Mouse (Mus musculus): Measurements from ENCODE around the gene Zwilch. TPM values are rescaled to one million over a fixed set of nuclear protein-coding genes. Genes with fewer than 3 reads are reported as not detected.

The Zwilch gene
- polyA plus RNA-seq, 1 experiment from 2014 or later: 18.6 TPM

- peaks cover 2 to 27% of the 10 kb centered on the region in 2 experiments; a peak in 3 of 4 replicates for H3K4me1 ChIP-seq (ENCODE audit: control insufficient read depth in 2 of 2, insufficient read depth in 2 of 2, low read length in 2 of 2)
- no peaks in the 10 kb centered on the region for H3K27me3 ChIP-seq (ENCODE audit: control insufficient read depth, insufficient read depth, low read length)
- peak within 1 kb of the TSS; percentile 77 for H3K9ac ChIP-seq (ENCODE audit: low read length)
- H3K36me3 ChIP-seq (ENCODE audit: control insufficient read depth, insufficient read depth, low read length): peaks cover 79% of the 10 kb centered on the region
- peak within 1 kb of the TSS; percentile 64 to 93 for H3K4me3 ChIP-seq (ENCODE audit: control insufficient read depth in 1 of 2, insufficient read depth in 1 of 2, low read depth in 1 of 2, low read length in 2 of 2)
- under 1% methylated on average over 35 of the region's 35 CpGs for WGBS
- peak within 1 kb of the TSS; percentile 75 for H3K4me2 ChIP-seq (ENCODE audit: low read length)
- H3K27ac ChIP-seq (replicated peaks in 1 of 2; ENCODE audit: control insufficient read depth in 1 of 2, insufficient read depth in 1 of 2, low read depth in 2 of 2, low read length in 2 of 2): peak within 1 kb of the TSS; percentile 81 to 89
- peak; percentile 89 for ATAC-seq (ENCODE audit: insufficient number of reproducible peaks, insufficient read depth, low FRiP score, low read depth)
- H3K9me3 ChIP-seq (ENCODE audit: control insufficient read depth, low read length): no peaks in the 10 kb centered on the region
These were observed 6.2 kb upstream of the Zwilch start, which contains the start of gene Snapc5 for GRCm38 (mm10) chr9:64178974-64179646. Gene Snapc5, plus strand, starts transcription at chr9:64179274.

DNA sequence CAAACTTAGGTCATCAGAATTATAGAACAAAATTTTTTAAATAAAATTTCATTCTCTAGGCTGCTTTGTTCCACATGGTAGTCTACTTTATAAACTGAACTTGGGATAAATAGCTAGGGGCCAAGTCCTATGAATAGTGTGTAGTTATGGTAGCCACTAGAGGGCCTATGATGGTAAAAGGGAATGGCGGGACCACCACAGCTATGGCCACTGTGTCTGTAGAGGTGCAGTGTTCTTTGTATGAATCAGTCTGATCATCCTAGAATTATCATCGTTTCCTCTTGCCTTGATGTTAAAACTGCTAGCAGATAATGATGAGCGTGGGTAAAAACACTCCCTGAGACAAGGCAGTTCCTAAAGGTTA, 5.7 kb upstream of the Zwilch start:
- H3K9me3 ChIP-seq (ENCODE audit: control insufficient read depth, low read length): no peaks in the 10 kb centered on the region
- H3K4me3 ChIP-seq (ENCODE audit: control insufficient read depth in 1 of 2, insufficient read depth in 1 of 2, low read depth in 1 of 2, low read length in 2 of 2): peak overlapping the region in 1 of 2 experiments; percentile 64; a peak in 2 of 4 replicates
- no peaks in the 10 kb centered on the region for H3K27me3 ChIP-seq (ENCODE audit: control insufficient read depth, insufficient read depth, low read length)
- H3K9ac ChIP-seq (ENCODE audit: low read length): peak overlapping the region; percentile 77
- H3K36me3 ChIP-seq (ENCODE audit: control insufficient read depth, insufficient read depth, low read length): peaks cover 76% of the 10 kb centered on the region
- WGBS: 31% methylated on average over 3 of the region's 3 CpGs
- H3K27ac ChIP-seq (replicated peaks in 1 of 2; ENCODE audit: control insufficient read depth in 1 of 2, insufficient read depth in 1 of 2, low read depth in 2 of 2, low read length in 2 of 2): peak overlapping the region; percentile 81 to 89
- no peak for ATAC-seq (ENCODE audit: insufficient number of reproducible peaks, insufficient read depth, low FRiP score, low read depth)
- H3K4me2 ChIP-seq (ENCODE audit: low read length): peak overlapping the region; percentile 75
- peaks cover 2 to 27% of the 10 kb centered on the region in 2 experiments; a peak in 3 of 4 replicates for H3K4me1 ChIP-seq (ENCODE audit: control insufficient read depth in 2 of 2, insufficient read depth in 2 of 2, low read length in 2 of 2)

- Histone ChIP-seq H3K4me3 (ENCODE audit: control insufficient read depth in 1 of 2, insufficient read depth in 1 of 2, low read depth in 1 of 2, low read length in 2 of 2) (no peak overlapping the region), H3K9ac (ENCODE audit: low read length) (no peak overlapping the region; the same call in 1 of the 2 replicates), H3K4me2 (ENCODE audit: low read length) (no peak overlapping the region), H3K9me3 (ENCODE audit: control insufficient read depth, low read length) (no peaks in the 10 kb centered on the region), H3K36me3 (ENCODE audit: control insufficient read depth, insufficient read depth, low read length) (peaks cover 50% of the 10 kb centered on the region), H3K27me3 (ENCODE audit: control insufficient read depth, insufficient read depth, low read length) (no peaks in the 10 kb centered on the region), H3K4me1 (ENCODE audit: control insufficient read depth in 2 of 2, insufficient read depth in 2 of 2, low read length in 2 of 2) (peaks cover 2 to 35% of the 10 kb centered on the region in 2 experiments), H3K27ac (replicated peaks in 1 of 2; ENCODE audit: control insufficient read depth in 1 of 2, insufficient read depth in 1 of 2, low read depth in 2 of 2, low read length in 2 of 2) (no peak overlapping the region)
- no peak for ATAC-seq (ENCODE audit: insufficient number of reproducible peaks, insufficient read depth, low FRiP score, low read depth)
- WGBS: 87% methylated on average over 11 of the region's 11 CpGs
These were observed 2.5 kb upstream of the Zwilch start for GRCm38 (mm10) chr9:64175378-64175777.

DNA sequence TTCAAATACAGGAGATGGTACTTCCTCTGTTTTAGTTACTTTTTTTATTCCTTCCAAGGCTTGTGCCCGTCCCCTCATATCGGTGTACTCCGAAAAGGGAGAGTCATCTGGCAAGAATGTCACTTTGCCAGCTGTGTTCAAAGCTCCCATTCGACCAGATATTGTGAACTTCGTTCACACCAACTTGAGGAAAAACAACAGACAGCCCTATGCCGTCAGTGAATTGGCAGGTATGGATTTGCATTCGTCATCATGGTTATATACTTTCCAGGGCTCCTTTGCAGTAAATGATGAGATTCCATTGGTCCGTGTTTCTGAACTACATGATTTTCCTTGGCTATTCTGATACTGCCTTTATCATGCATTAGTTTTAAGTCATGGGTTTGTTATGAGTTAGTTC, 1.9 kb upstream of the Zwilch start:
- Histone ChIP-seq H3K27ac (replicated peaks in 1 of 2; ENCODE audit: control insufficient read depth in 1 of 2, insufficient read depth in 1 of 2, low read depth in 2 of 2, low read length in 2 of 2) (no peak overlapping the region), H3K27me3 (ENCODE audit: control insufficient read depth, insufficient read depth, low read length) (no peaks in the 10 kb centered on the region), H3K9me3 (ENCODE audit: control insufficient read depth, low read length) (no peaks in the 10 kb centered on the region), H3K4me1 (ENCODE audit: control insufficient read depth in 2 of 2, insufficient read depth in 2 of 2, low read length in 2 of 2) (peaks cover 0 to 30% of the 10 kb centered on the region in 2 experiments), H3K4me3 (ENCODE audit: control insufficient read depth in 1 of 2, insufficient read depth in 1 of 2, low read depth in 1 of 2, low read length in 2 of 2) (peak overlapping the region; percentile 12 to 87; a peak in 3 of 4 replicates), H3K4me2 (ENCODE audit: low read length) (peak overlapping the region; percentile 93), H3K9ac (ENCODE audit: low read length) (peak overlapping the region; percentile 93; the same call in 1 of the 2 replicates), H3K36me3 (ENCODE audit: control insufficient read depth, insufficient read depth, low read length) (peaks cover 44% of the 10 kb centered on the region)
- ATAC-seq (ENCODE audit: insufficient number of reproducible peaks, insufficient read depth, low FRiP score, low read depth): no peak
- 51% methylated on average over 8 of the region's 8 CpGs for WGBS

DNA sequence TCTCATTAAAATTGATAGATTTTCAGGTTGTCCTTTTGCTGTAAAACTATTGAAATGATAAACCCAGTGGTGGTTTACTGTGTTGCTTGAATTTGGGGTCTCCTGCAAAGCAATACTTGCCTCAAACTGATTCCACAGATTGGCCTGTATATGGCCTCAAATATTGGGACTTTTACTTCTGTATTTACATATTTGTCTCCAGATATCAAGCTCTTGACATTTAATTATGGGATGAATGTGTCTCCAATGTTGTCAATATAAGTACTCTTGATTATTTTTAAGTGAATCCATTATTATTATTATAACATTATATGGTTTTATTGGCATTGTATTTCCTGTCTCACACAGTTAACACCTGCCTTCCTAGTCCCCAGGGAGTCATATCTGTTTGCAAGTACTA, 1.4 kb upstream of the Zwilch start:
- no peaks in the 10 kb centered on the region for H3K27me3 ChIP-seq (ENCODE audit: control insufficient read depth, insufficient read depth, low read length)
- no peak overlapping the region for H3K27ac ChIP-seq (replicated peaks in 1 of 2; ENCODE audit: control insufficient read depth in 1 of 2, insufficient read depth in 1 of 2, low read depth in 2 of 2, low read length in 2 of 2)
- ATAC-seq (ENCODE audit: insufficient number of reproducible peaks, insufficient read depth, low FRiP score, low read depth): no peak
- peak overlapping the region; percentile 93 for H3K4me2 ChIP-seq (ENCODE audit: low read length)
- H3K9me3 ChIP-seq (ENCODE audit: control insufficient read depth, low read length): no peaks in the 10 kb centered on the region
- peaks cover 0 to 29% of the 10 kb centered on the region in 2 experiments; a peak in 3 of 4 replicates for H3K4me1 ChIP-seq (ENCODE audit: control insufficient read depth in 2 of 2, insufficient read depth in 2 of 2, low read length in 2 of 2)
- H3K36me3 ChIP-seq (ENCODE audit: control insufficient read depth, insufficient read depth, low read length): peaks cover 44% of the 10 kb centered on the region
- H3K4me3 ChIP-seq (ENCODE audit: control insufficient read depth in 1 of 2, insufficient read depth in 1 of 2, low read depth in 1 of 2, low read length in 2 of 2): peak overlapping the region; percentile 70 to 87; a peak in 3 of 4 replicates
- peak overlapping the region; percentile 93 for H3K9ac ChIP-seq (ENCODE audit: low read length)

GRCm38 (mm10) chr9:64173666-64174220, 839 bp upstream of the Zwilch start:
- under 1% methylated on average over 16 of the region's 16 CpGs for WGBS
- H3K4me3 ChIP-seq (ENCODE audit: control insufficient read depth in 1 of 2, insufficient read depth in 1 of 2, low read depth in 1 of 2, low read length in 2 of 2): peak overlapping the region; percentile 70 to 87

GRCm38 (mm10) chr9:64172145-64172815, 624 bp downstream of the Zwilch start:
- ATAC-seq (ENCODE audit: insufficient number of reproducible peaks, insufficient read depth, low FRiP score, low read depth): no peak
- WGBS: 2% methylated on average over 18 of the region's 18 CpGs
- peak overlapping the region; percentile 66 to 87 for H3K4me3 ChIP-seq (ENCODE audit: control insufficient read depth in 1 of 2, insufficient read depth in 1 of 2, low read depth in 1 of 2, low read length in 2 of 2)
- H3K9ac ChIP-seq (ENCODE audit: low read length): peak overlapping the region; percentile 93
- peaks cover 0 to 24% of the 10 kb centered on the region in 2 experiments; a peak in 3 of 4 replicates for H3K4me1 ChIP-seq (ENCODE audit: control insufficient read depth in 2 of 2, insufficient read depth in 2 of 2, low read length in 2 of 2)
- H3K9me3 ChIP-seq (ENCODE audit: control insufficient read depth, low read length): no peaks in the 10 kb centered on the region
- H3K36me3 ChIP-seq (ENCODE audit: control insufficient read depth, insufficient read depth, low read length): peaks cover 39% of the 10 kb centered on the region
- peak overlapping the region; percentile 89 to 92 for H3K27ac ChIP-seq (replicated peaks in 1 of 2; ENCODE audit: control insufficient read depth in 1 of 2, insufficient read depth in 1 of 2, low read depth in 2 of 2, low read length in 2 of 2)
- H3K4me2 ChIP-seq (ENCODE audit: low read length): peak overlapping the region; percentile 77
- H3K27me3 ChIP-seq (ENCODE audit: control insufficient read depth, insufficient read depth, low read length): no peaks in the 10 kb centered on the region

More at GRCm38 (mm10) chr9:64173666-64174220, 839 bp upstream of the Zwilch start:
- peaks cover 43% of the 10 kb centered on the region for H3K36me3 ChIP-seq (ENCODE audit: control insufficient read depth, insufficient read depth, low read length)
- H3K9me3 ChIP-seq (ENCODE audit: control insufficient read depth, low read length): no peaks in the 10 kb centered on the region
- peaks cover 0 to 27% of the 10 kb centered on the region in 2 experiments; a peak in 3 of 4 replicates for H3K4me1 ChIP-seq (ENCODE audit: control insufficient read depth in 2 of 2, insufficient read depth in 2 of 2, low read length in 2 of 2)
- H3K27ac ChIP-seq (replicated peaks in 1 of 2; ENCODE audit: control insufficient read depth in 1 of 2, insufficient read depth in 1 of 2, low read depth in 2 of 2, low read length in 2 of 2): peak overlapping the region; percentile 51 to 89; a peak in 3 of 4 replicates
- ATAC-seq (ENCODE audit: insufficient number of reproducible peaks, insufficient read depth, low FRiP score, low read depth): no peak
- H3K4me2 ChIP-seq (ENCODE audit: low read length): peak overlapping the region; percentile 93
- peak overlapping the region; percentile 93 for H3K9ac ChIP-seq (ENCODE audit: low read length)
- H3K27me3 ChIP-seq (ENCODE audit: control insufficient read depth, insufficient read depth, low read length): no peaks in the 10 kb centered on the region
